Mouse (Mus musculus) yolk sac, embryonic 10.5 days (tissue): ENCODE measurements around the gene Ndufs7.

Source experiments
- DNase-seq: peaks from one replicate; pipeline ENCODE4 v3.0.0-alpha.2; 2017; ENCODE audit warnings: low spot score

Ndufs7 gene

DNA sequence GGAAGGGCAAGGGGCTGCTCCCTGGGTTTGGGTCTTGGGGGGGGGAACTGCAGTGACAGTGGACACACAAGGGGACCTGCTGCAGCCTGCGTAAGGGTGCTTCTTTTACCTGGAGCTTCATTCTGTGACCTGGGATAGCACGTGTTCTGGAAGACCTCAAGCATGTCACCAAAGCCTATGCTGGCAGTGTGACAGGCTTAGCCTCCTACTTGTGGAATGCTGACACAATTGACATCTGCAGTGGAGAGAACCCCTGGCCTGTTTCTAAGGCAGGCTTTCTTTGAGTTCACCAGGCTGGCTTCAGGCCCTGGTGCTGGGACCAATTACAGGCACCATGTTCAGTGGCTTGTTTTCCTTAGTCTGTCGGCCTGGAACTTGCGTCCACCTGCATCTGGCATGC lies 45.4 kb downstream of the Ndufs7 start:
- no peak for DNase-seq

DNA sequence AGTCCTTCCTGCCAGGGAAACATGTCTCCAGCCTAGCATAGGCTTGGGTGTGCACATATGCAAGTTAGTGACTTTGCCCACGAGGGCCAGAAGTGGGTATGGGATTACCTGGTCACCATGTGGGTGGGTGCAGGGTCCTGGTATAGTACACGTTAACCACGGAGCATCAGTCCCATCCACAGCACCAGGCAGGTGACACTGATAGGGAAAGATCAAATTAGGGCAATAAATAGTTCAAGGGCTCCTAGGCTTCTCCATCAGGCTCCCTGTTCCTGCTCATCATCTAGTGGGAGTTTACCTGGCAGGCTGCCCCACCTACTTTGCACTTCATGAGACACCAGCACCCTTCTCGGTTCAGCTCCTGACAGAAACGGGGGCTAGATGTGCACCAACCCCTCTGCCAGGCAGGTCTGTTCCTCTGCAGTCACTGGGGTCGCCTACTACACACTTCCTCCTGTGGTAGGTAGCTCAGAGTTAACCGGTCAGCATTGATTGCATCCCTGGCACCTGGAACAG lies 45.9 kb downstream of the Ndufs7 start:
- no peak for DNase-seq

DNA sequence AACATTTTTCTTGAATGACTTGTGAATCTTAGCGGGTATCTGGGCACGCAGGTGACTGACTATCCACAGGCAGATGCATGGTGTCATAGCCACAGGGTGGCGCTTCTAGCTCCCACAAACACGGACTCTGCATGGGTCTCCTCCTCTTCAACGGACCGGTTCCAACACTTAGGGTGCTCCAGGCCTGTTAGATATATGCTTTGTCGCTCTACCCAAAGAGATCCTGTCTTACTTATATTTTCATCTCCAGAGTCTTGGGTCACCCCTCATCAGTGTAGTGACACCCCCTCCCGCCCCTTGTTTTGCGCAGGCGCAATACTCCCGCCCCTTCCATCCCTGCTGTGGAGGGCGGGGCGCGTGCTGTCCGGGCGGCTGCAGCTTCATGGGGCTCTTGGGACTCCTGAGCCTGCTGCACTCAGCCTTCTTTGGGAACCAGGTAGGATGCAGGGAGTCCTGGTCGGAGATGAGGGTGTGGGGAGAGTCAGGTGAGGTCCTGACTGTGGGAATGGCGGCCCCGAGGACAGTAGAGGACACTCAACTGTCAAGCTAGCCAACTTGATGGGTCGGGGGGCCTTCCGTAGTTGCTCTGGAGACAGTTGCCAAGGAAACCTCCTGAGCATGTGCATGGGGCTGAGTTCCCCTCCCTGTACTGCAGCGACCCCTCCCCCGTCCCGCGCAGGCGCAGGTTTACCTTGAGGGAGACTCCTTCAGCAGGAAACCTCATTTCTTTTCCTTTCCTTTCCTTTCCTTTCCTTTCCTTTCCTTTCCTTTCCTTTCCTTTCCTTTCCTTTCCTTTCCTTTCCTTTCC lies 46.9 kb downstream of the Ndufs7 start, which contains the start of gene Apc2:
TSS of gene Apc2 (plus strand) at position 360 of the 808 bp plus-strand sequence.
- DNase-seq: peak; percentile 75

GRCm38 (mm10) chr10:80296824-80297223 lies 47.9 kb downstream of the Ndufs7 start:
- DNase-seq: no peak

DNA sequence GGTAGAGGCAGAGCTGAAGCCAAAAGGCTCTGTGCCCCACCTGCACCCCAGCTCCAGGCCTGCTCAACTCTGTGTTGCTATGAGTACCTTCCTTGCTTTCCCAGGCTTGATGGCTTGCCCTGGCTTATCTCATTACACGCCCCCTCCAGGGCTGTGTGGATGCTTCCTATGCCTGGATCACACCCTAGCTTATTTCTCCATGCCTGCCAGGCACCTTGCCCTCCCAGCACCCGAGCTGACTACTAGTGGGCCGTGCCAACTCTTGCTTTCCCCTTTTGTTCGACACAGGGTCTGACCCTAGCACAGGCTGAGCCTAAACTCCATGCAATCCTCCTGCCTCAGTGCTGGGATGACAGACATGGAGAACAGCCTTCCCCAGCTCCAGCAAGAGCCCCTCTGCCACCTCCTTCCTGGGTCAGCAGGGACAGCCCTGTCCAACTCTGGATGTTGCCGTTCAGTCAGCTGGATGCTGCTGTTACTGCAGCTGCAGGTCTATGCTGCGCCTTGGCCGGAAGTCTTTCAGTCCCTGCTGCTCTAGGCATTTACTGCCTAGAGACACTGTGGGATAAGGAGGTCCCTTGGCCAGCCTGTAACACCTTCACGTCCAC lies 48.7 kb downstream of the Ndufs7 start:
- DNase-seq: no peak

- peak; percentile 42 for DNase-seq
Measured at GRCm38 (mm10) chr10:80298571-80299281, 49.8 kb downstream of the Ndufs7 start.

DNA sequence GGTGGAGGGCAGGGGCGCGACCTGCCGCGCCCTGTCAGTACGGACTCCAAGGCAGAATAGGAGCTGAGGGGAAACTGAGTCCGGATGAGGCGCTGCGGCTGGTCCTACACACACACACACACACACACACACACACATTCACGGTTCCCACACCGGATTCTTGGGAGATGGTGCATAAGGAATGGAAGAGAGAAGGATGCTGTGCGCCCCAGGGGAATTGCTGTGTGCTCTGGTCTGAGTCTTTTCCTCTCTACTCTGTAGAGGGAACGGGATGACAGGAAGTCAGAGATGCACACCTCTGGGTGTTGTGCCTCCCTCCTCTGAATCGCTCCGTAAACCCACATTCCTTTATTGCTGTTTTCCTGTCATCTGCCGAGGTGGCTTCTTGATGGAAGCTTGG lies 50.4 kb downstream of the Ndufs7 start:
- no peak for DNase-seq

GRCm38 (mm10) chr10:80299824-80300223 lies 50.9 kb downstream of the Ndufs7 start:
- DNase-seq: no peak

DNA sequence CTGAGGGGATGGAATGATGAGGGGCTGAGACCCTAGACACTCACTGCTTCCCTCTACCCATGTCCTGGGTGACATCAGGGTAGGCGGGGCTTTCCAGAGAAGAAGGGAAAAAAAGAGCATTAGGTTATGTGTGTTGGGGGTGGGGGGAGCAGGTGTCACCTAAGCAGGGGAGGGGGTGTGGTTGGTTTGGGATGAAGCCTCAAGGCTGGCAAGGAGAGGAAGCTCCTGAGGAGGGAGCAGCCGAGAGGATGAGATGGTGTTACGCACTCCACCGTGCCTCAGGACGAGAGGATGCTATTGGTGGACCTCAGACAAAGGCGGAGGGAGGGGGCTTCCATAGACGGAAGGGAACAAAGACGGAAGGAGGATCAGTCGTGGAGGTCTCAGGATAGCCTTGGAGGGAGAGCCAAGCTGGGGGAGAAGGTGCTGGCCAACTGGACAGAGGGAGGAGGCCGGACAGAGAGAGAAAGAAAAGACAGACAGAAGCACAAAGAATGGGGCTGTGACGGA lies 51.8 kb downstream of the Ndufs7 start:
- DNase-seq: no peak

DNA sequence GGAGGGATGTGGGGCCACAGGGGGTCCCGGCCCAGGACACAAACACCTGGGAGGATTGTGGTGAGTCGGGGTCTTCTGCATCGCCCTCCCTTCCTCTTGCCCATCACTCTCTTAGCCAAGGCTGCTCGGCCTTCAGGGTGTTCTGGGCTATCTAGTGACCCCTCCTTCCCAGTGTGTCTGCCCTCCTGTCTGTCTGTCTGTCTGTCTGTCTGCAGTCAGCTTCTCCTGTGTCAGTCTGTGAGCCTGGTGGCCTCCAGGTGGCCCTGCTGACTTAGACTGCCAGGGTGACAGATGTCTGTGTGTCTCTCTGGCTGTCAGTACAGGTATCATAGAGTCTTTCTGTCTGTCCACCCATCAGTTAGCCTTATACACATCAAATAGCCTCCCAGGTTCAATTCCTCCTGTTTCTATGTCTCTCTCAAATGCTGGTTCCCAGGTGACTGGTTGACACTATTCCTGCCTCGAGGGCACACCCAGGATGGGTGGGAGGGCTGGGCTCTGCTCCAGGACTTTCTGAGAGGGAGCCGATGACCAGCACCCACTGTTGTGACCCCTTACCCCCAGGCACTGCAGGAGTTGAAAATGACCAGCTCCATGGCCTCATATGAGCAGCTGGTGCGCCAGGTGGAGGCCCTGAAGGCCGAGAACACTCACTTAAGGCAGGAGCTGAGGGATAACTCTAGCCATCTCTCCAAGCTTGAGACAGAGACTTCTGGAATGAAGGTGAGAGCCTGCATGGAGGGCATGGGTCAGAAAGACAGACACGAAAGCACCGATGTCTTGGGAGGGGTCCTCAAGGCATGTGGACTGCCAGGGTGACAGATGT lies 52.5 kb downstream of the Ndufs7 start:
- DNase-seq: no peak

DNA sequence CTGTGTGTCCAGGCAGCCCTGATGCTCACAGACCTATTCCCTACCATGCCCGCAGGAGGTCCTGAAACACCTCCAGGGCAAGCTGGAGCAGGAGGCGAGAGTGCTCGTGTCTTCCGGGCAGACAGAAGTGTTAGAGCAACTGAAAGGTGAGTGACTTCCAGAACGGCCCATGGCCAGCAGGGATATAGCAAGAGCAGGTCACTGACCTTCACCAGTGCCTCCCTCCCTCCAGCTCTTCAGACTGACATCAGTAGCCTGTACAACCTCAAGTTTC lies 53.1 kb downstream of the Ndufs7 start:
- DNase-seq: no peak

GRCm38 (mm10) chr10:80302471-80302881 lies 53.6 kb downstream of the Ndufs7 start:
- peak; percentile 65 for DNase-seq

DNA sequence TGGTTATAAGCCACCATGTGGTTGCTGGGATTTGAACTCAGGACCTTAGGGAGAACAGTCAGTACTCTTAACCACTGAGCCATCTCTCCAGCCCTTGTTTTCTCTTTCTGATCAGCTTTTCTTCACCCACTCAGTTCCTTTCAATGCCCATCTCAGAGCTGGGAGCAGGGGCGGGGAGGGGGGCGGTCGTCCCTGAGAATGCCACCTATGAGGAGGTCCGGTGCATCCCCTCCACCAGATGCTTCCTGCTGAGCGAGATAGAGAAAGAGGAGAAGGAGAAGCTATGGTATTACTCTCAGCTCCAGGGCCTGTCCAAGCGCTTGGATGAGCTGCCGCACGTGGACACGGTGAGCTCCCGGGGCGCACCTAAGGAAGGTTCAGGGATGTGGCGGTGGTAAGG lies 55.5 kb downstream of the Ndufs7 start:
- DNase-seq: no peak

DNA sequence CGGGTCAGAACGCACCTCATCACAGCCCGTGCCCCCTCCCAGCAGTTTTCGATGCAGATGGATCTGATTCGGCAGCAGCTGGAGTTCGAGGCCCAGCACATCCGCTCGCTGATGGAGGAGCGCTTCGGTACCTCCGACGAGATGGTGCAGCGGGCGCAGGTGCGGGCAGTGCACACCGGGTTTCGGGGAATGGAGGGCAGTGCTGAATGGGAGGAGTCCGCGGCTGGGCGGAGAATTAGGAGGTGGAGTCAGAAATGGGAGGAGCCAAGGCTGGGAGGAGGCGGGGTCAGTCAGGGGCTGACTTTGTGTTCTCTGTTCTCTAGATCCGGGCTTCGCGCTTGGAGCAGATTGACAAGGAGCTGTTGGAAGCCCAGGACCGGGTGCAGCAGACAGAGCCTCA lies 55.9 kb downstream of the Ndufs7 start:
- no peak for DNase-seq
